Mouse (Mus musculus) gastrocnemius, postnatal 10 days (tissue): ENCODE measurements around the gene Nudt3. TPM values are rescaled to one million over a fixed set of nuclear protein-coding genes. Genes with fewer than 3 reads are reported as not detected.
"Not testable (repeated sequence)": the region's sequence is repeated elsewhere in the genome, so short reads cannot be mapped to it uniquely, and the experiment has no call there.

Source experiments
- DNase-seq: peaks from one replicate; pipeline ENCODE4 v3.0.0; 2021; ENCODE audit warnings: mixed read lengths
- long read RNA-seq, 2 experiments: library from polyadenylated mRNA; stranded (forward); transcript quantifications; one replicate each; pipeline ENCODE4 v2.0.0; 2021
- total RNA-seq, 2 experiments: library from RNA; stranded (reverse); gene quantifications; 2 replicates each; pipeline ENCODE4 v1.2.3; 2021

Nudt3 gene
- 100 to 1,000 TPM; 267 to 291 TPM for total RNA-seq
- long read RNA-seq, experiment 1, transcript Nudt3-201 (5 exons, 2,223 nt) = major isoform, 28 of 62 reads
- long read RNA-seq, experiment 1, partial matches to known transcripts = 0 of 62 reads
- long read RNA-seq, experiment 1, other reads (novel, unspliced or antisense) = 32 of 62 reads
- long read RNA-seq, experiment 2, transcript Nudt3-203 (5 exons, 996 nt) = minor isoform, 6 of 63 reads
- long read RNA-seq, experiment 2, transcript Nudt3-201 (5 exons, 2,223 nt) = major isoform, 29 of 63 reads
- long read RNA-seq, experiment 2, partial matches to known transcripts = 0 of 63 reads
- long read RNA-seq, experiment 2, other reads (novel, unspliced or antisense) = 28 of 63 reads

DNA sequence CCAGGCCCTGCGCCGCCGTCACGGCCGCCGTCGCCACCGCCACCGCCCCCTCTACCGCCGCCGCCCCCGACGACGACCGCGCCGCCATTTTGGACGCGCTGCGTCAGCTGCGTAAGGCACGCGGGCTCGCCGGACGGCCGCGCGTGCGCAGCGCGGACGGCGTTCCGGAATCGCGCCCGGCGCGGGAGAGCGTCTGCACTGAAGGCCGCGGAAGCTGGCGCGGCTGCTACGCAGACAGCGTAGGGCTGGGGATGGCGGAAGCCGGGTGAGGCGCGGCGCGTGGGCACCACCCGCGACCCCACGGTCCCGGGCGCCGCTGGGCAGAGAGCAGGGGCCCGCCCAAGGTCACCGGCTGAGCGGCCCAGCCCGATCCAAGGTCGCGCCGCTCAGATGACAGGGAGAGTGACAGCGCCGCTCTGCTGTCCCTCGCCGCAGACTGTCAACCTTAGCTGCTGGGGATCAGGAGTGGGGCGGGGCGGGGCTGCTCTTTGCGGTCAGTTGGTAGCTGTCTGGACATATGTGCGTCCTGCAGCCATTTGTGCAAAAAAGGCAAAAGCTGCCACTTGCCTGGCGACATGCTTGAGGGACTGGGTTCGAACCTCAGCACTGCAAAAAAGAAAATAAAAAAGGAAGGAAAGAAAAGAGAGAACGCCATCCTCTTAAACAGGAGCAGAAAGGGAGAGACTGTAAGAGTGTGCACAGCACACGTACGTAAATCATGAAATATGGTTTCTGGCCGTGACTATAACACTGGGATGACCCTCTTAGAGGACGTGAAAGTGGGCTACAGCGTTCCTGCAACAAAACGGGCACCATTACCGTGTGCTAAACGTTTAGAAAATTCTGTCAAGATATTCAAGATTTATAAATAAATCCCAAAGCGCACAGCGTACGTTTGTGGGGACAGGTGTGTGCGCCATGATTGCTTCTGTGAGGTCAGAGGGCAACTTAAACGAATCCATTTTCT is at the start of gene Nudt3:
TSS of gene Nudt3 (minus strand) at position 136 of the 967 bp plus-strand sequence.
- DNase-seq = peak; percentile 91

DNA sequence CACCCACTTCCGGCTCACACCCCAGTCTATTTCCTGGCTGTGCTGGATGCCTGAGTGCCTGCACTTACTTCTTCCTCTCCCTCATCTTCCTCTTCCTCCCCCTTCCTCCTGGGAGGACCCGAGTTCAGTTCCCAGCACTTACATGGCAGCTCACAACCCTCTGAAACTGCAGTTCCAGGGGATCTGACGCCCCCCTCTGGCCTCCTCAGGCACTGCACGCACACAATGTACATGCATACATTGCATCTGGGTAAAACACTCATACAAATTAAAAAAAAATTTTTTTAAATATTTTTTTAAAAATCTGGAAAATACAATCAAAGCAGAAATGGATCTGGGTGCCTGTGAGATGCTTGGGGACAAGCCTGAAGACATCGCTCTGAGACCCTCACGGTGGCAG is 48.4 kb upstream of the Nudt3 start:
- DNase-seq = no peak

DNA sequence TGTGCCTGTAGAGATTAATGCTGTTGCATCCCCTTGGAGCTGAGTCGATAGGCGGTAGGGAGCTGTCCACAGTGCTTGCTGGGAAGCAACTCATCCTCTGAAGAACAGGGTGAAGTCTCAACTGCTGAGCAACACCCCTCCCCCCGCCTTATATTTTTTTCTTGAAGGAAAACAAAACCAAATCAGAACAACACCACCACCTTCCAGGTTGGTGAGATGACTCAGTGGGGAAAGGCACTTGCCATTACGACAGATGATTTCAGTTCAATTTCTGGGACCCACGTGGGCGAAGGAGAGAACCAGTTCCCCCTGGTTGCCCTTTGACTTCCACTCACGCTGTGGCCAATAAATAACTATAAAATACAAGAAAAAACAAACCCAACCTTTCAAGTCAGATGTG is 35.5 kb upstream of the Nudt3 start:
- DNase-seq = no peak

DNA sequence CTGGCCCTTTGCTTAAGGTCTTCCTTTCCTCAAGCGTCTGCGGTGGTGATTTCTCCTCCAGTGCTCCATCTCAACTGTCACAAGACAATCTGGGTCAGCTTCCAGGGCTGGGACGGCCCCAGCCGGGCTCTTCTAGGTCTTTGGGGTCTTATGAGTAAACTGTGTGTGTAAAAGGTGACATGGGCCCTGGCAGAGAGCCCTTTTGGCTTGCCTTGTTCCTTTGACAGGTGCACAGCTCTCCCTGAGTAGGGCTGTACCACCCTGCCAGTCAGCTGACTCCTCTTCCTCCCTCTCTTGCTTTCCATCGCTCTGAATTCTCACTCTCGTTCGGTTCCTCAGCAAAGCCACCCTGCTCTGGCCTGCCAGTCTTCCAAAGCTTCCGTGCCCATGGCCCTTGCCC is 33.8 kb upstream of the Nudt3 start:
- DNase-seq = no peak

- DNase-seq = no peak
These were observed 33.1 kb upstream of the Nudt3 start for GRCm38 (mm10) chr17:27656414-27656813.

DNA sequence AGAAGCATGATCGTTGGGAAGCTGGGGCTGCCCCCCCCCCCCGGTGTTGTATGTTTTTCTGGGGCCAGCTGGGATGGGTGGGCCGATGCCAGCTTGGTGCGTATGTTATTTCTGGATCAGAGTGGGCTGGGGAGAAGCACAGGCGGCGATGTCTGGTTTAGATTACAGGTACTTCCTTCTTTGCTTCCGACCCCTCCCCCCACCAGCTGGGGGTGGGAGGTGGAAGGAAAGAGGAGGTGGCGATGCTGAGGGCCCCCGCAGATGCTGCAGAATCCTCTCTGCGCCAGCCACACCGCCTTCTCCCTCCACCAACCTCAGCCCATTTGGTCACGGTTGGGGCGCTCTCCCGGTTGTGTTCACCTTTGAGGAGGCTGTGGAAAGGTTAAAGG is 32.7 kb upstream of the Nudt3 start:
- no peak for DNase-seq

DNA sequence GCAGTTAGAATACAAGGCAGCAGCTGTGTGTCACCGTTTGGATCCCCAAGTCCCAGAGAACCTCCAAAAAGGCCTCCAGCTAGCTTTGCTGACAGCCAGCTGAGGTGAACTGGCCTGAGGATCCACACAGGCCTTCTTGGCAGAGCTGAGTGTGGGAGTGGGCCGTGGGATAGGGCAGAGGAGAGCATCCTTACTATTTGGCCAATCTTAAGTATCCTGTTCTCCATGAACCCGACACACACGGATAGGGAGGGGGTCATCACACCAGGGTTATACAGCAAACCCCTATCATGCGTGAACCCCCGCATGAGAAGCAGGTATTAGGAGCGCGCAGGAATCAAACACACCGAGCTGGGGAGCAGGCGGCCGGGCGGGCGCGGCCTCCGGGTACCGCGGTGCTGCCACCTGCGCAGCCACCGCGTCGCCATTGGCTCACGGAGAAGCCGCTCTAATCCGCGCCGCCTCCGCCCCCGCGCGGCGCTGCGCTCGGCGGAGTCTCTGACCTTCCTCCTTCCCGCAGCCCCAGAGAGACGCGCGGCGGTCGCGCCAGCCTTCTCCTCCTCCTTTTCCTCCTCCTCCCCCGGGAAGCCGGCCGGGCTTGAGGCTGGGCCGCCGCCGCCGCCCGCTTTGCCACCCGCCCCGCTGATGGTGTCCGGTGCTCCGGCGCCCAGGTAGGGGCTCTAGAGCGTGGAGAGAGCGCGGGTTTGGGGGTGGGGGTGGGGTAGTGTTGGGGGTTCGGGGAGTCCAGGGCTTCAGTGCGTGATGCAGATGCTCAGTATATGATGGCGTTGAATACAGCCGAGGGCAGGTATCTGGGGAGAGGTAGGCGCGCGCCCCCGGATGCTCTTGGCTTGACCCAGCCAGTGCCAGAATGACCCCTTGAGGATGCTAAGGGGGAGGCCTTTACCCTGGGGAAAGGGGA is 32.1 kb upstream of the Nudt3 start, which contains the start of gene Pacsin1:
TSS of gene Pacsin1 (plus strand) at position 421 of the 922 bp plus-strand sequence.
- DNase-seq = peak; percentile 25

DNA sequence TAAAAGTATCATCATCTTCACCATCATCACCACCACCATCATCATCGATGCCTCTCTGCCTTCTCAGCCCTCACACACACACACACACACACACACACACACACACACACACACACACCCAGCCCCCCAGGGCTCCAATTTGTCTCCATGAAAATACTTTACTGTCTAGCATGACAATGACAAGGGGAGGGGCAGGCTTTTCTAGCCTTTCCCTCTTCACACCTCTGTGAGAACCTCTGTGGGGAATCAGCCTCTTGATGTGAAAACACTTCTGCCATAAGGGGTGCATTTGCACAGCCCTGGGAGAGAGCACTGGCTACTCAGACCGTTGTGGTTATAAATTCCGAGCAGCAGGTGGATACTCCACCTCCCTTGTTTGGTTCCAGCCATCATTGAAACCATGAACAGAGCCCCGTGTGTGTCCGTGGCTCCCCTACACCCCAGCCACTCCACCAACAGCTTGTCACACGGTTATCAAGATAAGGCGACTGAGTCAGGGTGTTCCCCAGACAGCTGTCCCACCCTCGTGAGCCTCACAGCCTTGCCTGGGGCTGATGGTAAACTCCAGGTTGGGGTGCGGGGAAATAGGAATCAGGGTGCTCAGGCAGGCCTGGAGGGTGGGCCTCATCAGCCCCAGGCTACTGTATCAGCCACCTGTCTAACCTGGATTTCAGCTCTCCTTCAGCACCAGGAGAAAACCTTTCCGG is 30.1 kb upstream of the Nudt3 start:
- DNase-seq = no peak

DNA sequence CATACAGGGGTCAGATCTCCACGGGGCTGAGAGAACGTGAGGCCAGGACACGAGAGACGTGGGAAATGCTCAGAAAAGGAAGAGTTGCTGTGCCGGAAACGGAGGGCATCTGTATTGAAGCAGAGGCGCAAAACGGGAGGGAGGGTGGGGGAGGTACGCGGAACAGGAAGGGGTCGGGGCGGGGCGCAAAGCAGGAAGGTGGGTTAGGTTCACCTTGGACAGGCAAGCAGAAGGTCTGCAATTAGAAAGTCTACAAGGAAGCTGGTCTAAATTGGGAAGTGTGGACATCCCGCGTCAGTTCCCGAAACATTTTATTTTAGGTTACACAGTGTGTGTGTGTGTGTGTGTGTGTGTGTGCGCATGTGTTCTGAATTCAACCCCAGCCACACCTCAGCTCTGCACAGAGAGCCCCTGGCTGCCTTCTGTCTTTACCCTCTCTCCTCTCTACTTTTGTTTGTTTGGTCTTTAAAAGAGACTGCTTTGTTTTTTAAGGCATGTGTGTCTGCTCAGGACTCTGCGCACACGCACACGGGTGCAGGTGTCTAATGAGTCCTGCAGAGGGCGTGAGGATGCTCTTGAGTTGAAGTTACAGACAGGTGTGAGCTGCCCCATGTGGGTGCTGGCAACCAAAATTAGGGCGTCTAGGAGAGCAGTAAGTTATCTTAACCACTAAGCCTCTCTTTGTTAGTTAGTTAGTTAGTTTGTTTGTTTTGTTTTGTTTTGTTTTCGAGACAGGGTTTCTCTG is 28.9 kb upstream of the Nudt3 start:
- DNase-seq = no peak

GRCm38 (mm10) chr17:27650586-27650985 is 27.3 kb upstream of the Nudt3 start:
- no peak for DNase-seq

DNA sequence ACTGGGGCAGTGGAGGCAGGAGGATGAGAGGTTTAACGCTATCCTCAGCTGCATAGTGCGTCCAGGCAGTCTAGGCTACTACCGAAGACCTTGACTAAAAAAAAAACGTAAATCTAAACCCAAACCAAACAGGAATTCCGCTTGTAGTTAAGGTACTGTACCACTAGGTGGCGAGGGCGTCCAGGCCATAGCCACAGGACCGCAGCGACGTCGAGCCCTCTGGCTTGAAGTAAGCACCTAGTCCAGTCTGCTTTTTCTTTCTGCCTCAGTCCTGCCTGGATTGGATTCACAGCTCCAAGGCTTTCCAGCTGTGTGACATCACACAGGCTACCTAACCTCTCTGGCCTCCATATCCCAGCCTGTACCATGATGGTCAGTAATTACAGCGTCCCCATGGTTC is 26.9 kb upstream of the Nudt3 start:
- DNase-seq = peak; percentile 43

DNA sequence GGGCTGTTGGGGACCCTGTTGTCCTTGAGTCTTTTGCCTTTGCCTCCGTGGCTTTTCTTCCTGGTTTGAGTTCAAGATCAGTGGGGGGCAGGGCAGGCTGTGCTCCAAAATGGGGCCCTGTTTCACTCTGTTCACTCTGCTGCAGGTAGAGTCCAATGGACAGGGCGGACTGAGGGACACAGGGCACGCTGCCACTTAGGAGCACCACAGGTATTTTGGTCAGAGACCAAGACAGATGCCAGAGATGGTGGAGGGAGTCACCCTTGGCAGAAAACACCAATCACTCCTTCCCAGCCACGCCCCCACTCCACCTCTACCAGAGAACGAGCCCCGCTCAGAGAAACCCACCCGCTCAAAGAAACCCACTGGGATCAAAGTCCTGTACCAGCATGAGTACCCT is 22.5 kb upstream of the Nudt3 start:
- DNase-seq = no peak

- DNase-seq = no peak
These were observed 21.3 kb upstream of the Nudt3 start for GRCm38 (mm10) chr17:27644572-27644971.

- no peak for DNase-seq
These were observed 20.5 kb upstream of the Nudt3 start for GRCm38 (mm10) chr17:27643756-27644155.

- no peak for DNase-seq
These were observed 19.8 kb upstream of the Nudt3 start for GRCm38 (mm10) chr17:27643101-27643500.

DNA sequence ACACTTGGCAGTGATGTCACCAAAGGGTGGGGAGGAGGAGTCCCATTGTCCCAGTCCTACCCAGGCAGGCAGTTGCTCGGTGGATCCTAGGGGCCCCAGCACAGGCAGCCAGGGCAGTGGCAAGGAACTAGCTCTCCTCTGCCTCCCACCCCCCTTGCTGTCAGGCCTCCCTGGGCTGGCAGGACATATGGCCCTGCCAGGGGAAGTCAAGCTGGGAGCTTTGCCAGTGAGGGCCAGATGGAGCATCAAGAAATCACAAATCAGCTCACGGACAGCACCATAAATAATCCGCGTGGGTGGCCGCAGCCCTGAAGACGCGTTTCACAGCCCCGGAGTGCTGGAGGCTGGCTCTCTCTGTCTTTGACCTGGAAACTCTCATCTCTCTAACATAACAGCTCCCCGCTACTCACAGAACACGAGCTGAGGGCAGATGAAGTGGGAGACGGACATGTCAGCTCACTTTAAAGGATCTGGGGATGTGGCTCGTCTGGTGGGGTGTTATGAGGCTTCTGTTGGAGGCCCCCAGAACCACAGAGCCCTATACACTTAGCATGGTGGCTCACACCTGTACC is 19.3 kb upstream of the Nudt3 start:
- DNase-seq = peak; percentile 33

GRCm38 (mm10) chr17:27639851-27640250 is 16.6 kb upstream of the Nudt3 start:
- DNase-seq = not testable (repeated sequence)

DNA sequence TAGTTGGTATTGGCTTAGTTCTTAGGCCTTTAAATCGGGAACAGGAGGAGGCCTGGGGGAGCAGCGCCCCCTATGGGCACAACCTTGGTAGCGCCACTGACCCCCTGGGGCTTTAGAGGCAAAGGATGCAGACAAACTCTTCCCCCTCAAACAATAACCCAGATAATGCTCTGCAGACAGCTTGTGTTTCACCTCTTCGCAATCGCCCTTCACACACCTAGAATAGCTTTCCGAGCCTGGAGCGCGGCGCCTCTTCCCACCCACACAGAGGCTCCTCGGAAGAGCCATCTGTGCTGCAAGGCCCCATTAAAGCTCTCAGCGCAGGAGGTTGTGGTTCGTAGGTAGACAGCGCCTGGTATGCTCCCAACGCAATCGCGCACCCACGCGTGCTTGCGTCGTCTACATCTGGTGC is 15.6 kb upstream of the Nudt3 start:
- DNase-seq = no peak

DNA sequence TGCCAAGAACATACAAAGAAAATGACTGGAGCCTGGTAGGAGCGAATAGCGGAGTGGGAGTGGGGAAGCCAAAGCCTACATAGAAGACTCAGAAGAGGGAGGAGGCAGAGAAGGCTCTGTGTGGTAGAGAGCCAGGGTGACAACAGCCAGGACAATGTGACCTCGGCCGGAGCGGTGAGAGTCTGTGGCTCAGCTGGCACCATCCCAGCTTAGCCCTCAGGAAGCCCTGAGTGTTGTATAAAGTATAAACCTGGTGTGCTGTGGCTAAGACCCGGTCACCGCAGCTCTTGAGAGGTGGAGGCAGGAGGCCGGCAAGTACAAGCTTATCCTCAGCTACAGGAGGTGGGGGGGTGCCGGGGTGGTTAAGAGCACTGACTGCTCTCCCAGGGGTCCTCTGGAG is 14.0 kb upstream of the Nudt3 start:
- DNase-seq = no peak
